In genomic region chr4:40781143-40781542, GRCm38 (mm10) we compare ENCODE assay signal across 8 mouse cellular contexts. TPM values are rescaled to one million over a fixed set of nuclear protein-coding genes. Genes with fewer than 3 reads are reported as not detected.
DNase-seq lines count a peak whose midpoint lies in the region; ATAC-seq and TF ChIP-seq lines count a peak whose summit lies in the region.

No protein-coding gene starts in this region.

- DNase-seq in gastrocnemius, adult 2 months = no peak
- no peak for DNase-seq in gastrocnemius, adult 8-10 months (ENCODE audit: low spot score in 2 of 2)
- peak; percentile 95 for DNase-seq in induced T-regulatory cell, adult 2 months (ENCODE audit: low read depth)
- peak; percentile 68 for DNase-seq in lung, postnatal 0 days (ENCODE audit: low spot score)
- peak; percentile 77 for DNase-seq in thymus, postnatal 25 days
- no peak for DNase-seq in cerebellum, adult 11 months
- DNase-seq in right cerebral cortex, postnatal 4 days = no peak

- no peak overlapping the region for H3K4me2 ChIP-seq in lung, postnatal 0 days (replicated peaks; ENCODE audit: low read depth, low read length)

- no peaks in the 10 kb centered on the region for H3K36me3 ChIP-seq in lung, postnatal 0 days (ENCODE audit: insufficient read depth, low read length)

- intact Hi-C loops in gastrocnemius, adult 2 months (cut with DNase I) = no loop called here

- H3K4me3 ChIP-seq in gastrocnemius, adult 2 months = no peak overlapping the region
- H3K4me3 ChIP-seq in lung, postnatal 0 days (ENCODE audit: low read depth, low read length) = no peak overlapping the region

- no peaks in the 10 kb centered on the region for H3K27me3 ChIP-seq in lung, postnatal 0 days (replicated peaks; ENCODE audit: insufficient read depth, low read length)

- no peak for TF ChIP-seq CTCF in gastrocnemius, adult 2 months (IDR thresholded peaks at IDR 0.05)
- no peak for TF ChIP-seq CTCF in lung, postnatal 0 days (IDR thresholded peaks at IDR 0.05)

- H3K27ac ChIP-seq in gastrocnemius, adult 2 months = peak overlapping the region; percentile 46; the same call in 1 of the 2 replicates
- H3K27ac ChIP-seq in lung, postnatal 0 days (ENCODE audit: low read length) = 0 out of 2 replicates have a peak overlapping the region, but pooled peaks have one; percentile 40

- WGBS in lung, postnatal 0 days = 15% methylated on average over 3 of the region's 3 CpGs

- H3K9ac ChIP-seq in lung, postnatal 0 days (replicated peaks; ENCODE audit: low read depth) = no peak overlapping the region

- peak; percentile 76 for TF ChIP-seq EP300 in lung, postnatal 0 days (IDR thresholded peaks at IDR 0.05)

- H3K9me3 ChIP-seq in lung, postnatal 0 days (ENCODE audit: low read length) = no peaks in the 10 kb centered on the region

- ATAC-seq in lung, postnatal 0 days = peak; percentile 63
- ATAC-seq in frontal cortex, adult (ENCODE audit: low TSS enrichment) = no peak

- H3K4me1 ChIP-seq in lung, postnatal 0 days (ENCODE audit: insufficient read depth, low read depth, low read length) = no peaks in the 10 kb centered on the region

RNA-seq across cellular contexts. Expression of gene Smu1, which starts 23.4 kb away (rescaled TPM):
- total RNA-seq in gastrocnemius, adult 2 months (2021) = 10 to 100 TPM; 33.1 to 34.2 TPM
- total RNA-seq in gastrocnemius, adult 8-10 months (2022) = 10 to 100 TPM; 28.7 to 33.9 (median 32.7) TPM
- polyA plus RNA-seq in lung, postnatal 0 days (2015; fragmentation: Nextera tagmentation; extraction: Ambion mirVana) = 88.4 and 89.0 TPM in 2 replicates

RNA-seq across cellular contexts. Expression of gene Dnaja1, which starts 59.2 kb away (rescaled TPM):
- 10 to 100 TPM; 42.7 to 77.1 TPM for total RNA-seq in gastrocnemius, adult 2 months (2021)
- total RNA-seq in gastrocnemius, adult 8-10 months (2022) = 10 to 100 TPM; 24.8 to 44.0 (median 28.5) TPM
- polyA plus RNA-seq in lung, postnatal 0 days (2015; fragmentation: Nextera tagmentation; extraction: Ambion mirVana) = 285 and 314 TPM in 2 replicates

Comparison
In these comparisons a context has a peak if more than half of its experiments do, and no peak if none do; other contexts are left out.
1. DNase-seq: peak in induced T-regulatory cell, adult 2 months (single experiment), lung, postnatal 0 days (single experiment) and thymus, postnatal 25 days (single experiment); none in gastrocnemius, adult 2 months (single experiment), gastrocnemius, adult 8-10 months (0 of 2), cerebellum, adult 11 months (single experiment) and right cerebral cortex, postnatal 4 days (single experiment).